Mouse (Mus musculus) heart, postnatal 10 days (tissue): ENCODE results near the gene Mief2. TPM values are rescaled to one million over a fixed set of nuclear protein-coding genes. Genes with fewer than 3 reads are reported as not detected.
A peak's percentile ranks its signal among the peaks of the same experiment; 100 is the strongest.

ENCODE experiments used
- DNase-seq, 2 experiments: peaks; one replicate each; pipeline ENCODE4 v3.0.0; 2021
- intact Hi-C: fragments of 180-260 bp; cut with DNase I; formaldehyde crosslinking; loops from one replicate; pipeline ENCODE4 v1.15.1; 2025
- total RNA-seq, 2 experiments: library from RNA; stranded (reverse); gene quantifications; 2 replicates each; pipeline ENCODE4 v1.2.3; 2021

The Mief2 gene
- total RNA-seq, 2 experiments from 2014 or later: 24.2 to 26.6 TPM

GRCm38 (mm10) chr11:60712639-60713255 is 15.5 kb upstream of the Mief2 start:
- no peak for DNase-seq
- intact Hi-C loops: no loop called here

GRCm38 (mm10) chr11:60715833-60716232 is 12.4 kb upstream of the Mief2 start:
- intact Hi-C loops: no loop called here
- no peak for DNase-seq

- intact Hi-C loops: no loop called here
- DNase-seq: no peak
Measured at GRCm38 (mm10) chr11:60719263-60719662, 8.9 kb upstream of the Mief2 start.

GRCm38 (mm10) chr11:60726601-60727391 is 1.4 kb upstream of the Mief2 start, which contains the start of gene Flii:
Flii (minus strand) TSS chr11:60727263.
- DNase-seq: peak; percentile 90 to 91
- intact Hi-C loops: loop anchor here (2.0 kb wide), 2 partner anchors 28 to 50 kb away; partner anchors contain the start of genes Llgl1, Smcr8 and Top3a

GRCm38 (mm10) chr11:60727392-60728140 is 632 bp upstream of the Mief2 start:
- DNase-seq: no peak
- intact Hi-C loops: loop anchor here (2.0 kb wide), 2 partner anchors 29 to 49 kb away; partner anchors contain the start of genes Llgl1, Smcr8 and Top3a

GRCm38 (mm10) chr11:60729217-60729641 is 1.0 kb downstream of the Mief2 start:
- intact Hi-C loops: no loop called here
- DNase-seq: peak; percentile 28 to 31

GRCm38 (mm10) chr11:60730169-60730568 is 2.0 kb downstream of the Mief2 start:
- DNase-seq: no peak
- intact Hi-C loops: no loop called here

GRCm38 (mm10) chr11:60731251-60731650 is 3.1 kb downstream of the Mief2 start:
- intact Hi-C loops: no loop called here
- DNase-seq: no peak

- intact Hi-C loops: no loop called here
- no peak for DNase-seq
Measured at GRCm38 (mm10) chr11:60734206-60734605, 6.0 kb downstream of the Mief2 start.

- intact Hi-C loops: no loop called here
- DNase-seq: no peak
Measured at GRCm38 (mm10) chr11:60735191-60735590, 7.0 kb downstream of the Mief2 start.

- DNase-seq: no peak
- intact Hi-C loops: no loop called here
Measured at GRCm38 (mm10) chr11:60736491-60736890, 8.3 kb downstream of the Mief2 start.

GRCm38 (mm10) chr11:60737450-60737849 is 9.3 kb downstream of the Mief2 start:
- intact Hi-C loops: no loop called here

GRCm38 (mm10) chr11:60740321-60740720 is 12.1 kb downstream of the Mief2 start:
- DNase-seq: no peak
- intact Hi-C loops: no loop called here

More at GRCm38 (mm10) chr11:60737450-60737849, 9.3 kb downstream of the Mief2 start:
- no peak for DNase-seq

GRCm38 (mm10) chr11:60755570-60755969 is 27.4 kb downstream of the Mief2 start:
- no peak for DNase-seq
- intact Hi-C loops: no loop called here

- intact Hi-C loops: loop anchor here (10.0 kb wide), 1 partner anchor 333 kb away; no protein-coding TSS in a partner anchor
- no peak for DNase-seq
Measured at GRCm38 (mm10) chr11:60761681-60762080, 33.5 kb downstream of the Mief2 start.

GRCm38 (mm10) chr11:60766969-60767368 is 38.8 kb downstream of the Mief2 start:
- DNase-seq: no peak
- intact Hi-C loops: loop anchor here (10.0 kb wide), 1 partner anchor 328 kb away; no protein-coding TSS in a partner anchor

GRCm38 (mm10) chr11:60769322-60769721 is 41.1 kb downstream of the Mief2 start:
- intact Hi-C loops: loop anchor here (10.0 kb wide), 1 partner anchor 325 kb away; no protein-coding TSS in a partner anchor
- DNase-seq: no peak

- intact Hi-C loops: no loop called here
- DNase-seq: no peak
Measured at GRCm38 (mm10) chr11:60770776-60771175, 42.6 kb downstream of the Mief2 start.

- intact Hi-C loops: no loop called here
- DNase-seq: no peak
Measured at GRCm38 (mm10) chr11:60772161-60772560, 44.0 kb downstream of the Mief2 start.

- no peak for DNase-seq
- intact Hi-C loops: no loop called here
Measured at GRCm38 (mm10) chr11:60774158-60774689, 46.0 kb downstream of the Mief2 start.

- intact Hi-C loops: no loop called here
- DNase-seq: no peak
Measured at GRCm38 (mm10) chr11:60774841-60775240, 46.6 kb downstream of the Mief2 start.
